Mouse (Mus musculus) heart, adult 2 months (tissue): ENCODE measurements around the gene Slc10a7.

ENCODE experiments used
- CTCF ChIP-seq: fragments of 200-600 bp; IDR thresholded peaks from 2 replicates; pipeline ENCODE4 v1.8.1; 2022; ENCODE audit warnings: antibody characterized with exemption, mild to moderate bottlenecking, moderate library complexity
- EP300 ChIP-seq: fragments of 200-500 bp; IDR thresholded peaks from 2 replicates; pipeline ENCODE4 v1.6.1; 2011; ENCODE audit warnings: low read depth, low read length, control low read depth; ENCODE audit not compliant: insufficient read depth
- POLR2A ChIP-seq: fragments of 200-500 bp; IDR thresholded peaks from 2 replicates; pipeline ENCODE4 v1.6.1; 2011; ENCODE audit warnings: mild to moderate bottlenecking, low read depth, low read length, control low read depth; ENCODE audit not compliant: insufficient read depth

DNA sequence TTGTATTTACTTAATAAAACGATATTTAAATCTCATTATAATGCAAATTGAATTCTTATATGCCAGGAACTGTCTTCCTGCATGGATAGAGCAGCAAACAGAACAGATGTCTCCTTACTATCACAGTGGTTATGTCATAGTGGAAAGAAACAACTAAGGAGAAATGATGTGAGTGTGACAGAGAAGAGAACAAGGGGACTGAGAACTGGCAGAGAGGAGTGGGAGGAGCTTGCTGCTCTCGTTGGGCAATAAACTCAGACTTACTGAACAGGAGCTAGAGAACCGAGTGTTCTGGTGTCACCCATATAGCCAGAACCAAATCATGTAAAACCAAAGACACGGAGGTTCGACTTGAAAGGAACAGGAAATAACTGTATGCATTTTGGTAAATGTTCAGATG lies 158.3 kb downstream of the Slc10a7 start:
- TF ChIP-seq CTCF (no peak), EP300 (no peak), POLR2A (no peak)
